Mouse (Mus musculus): Measurements from ENCODE around the gene Arel1. TPM values are rescaled to one million over a fixed set of nuclear protein-coding genes. Genes with fewer than 3 reads are reported as not detected.
A peak's percentile ranks its signal among the peaks of the same experiment; 100 is the strongest.

The Arel1 gene
- total RNA-seq, 4 experiments from 2014 or later = 48.3 to 63.3 (median 50.8) TPM

DNA sequence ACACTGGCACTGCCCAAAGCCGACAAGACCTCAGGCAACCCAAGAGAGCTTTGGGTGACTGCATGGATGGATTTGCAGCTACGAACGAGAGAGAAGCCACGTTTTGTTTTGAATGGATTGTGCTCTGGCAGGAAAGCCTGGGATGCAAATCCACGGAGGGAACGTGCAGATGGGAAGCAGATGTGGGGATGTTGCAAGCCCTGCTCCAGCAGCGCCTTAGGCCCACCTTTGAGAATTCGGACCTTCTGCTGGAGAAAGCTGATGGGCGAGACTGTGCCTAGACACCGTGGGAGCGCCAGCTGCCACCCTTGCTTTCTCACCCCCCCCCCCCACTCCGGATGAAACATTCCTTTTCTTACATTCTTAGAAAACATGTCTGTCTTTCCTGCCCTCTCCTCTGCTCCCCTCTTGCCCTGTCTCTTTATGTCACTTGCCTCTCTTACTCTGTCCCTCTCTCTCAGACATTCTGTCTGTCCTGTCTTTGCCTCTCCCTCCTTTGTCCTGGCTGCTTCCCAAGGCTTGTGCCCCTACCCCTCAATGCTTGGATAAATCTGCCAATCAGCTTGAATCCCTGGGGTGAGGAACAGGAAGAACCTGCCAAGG is 63.6 kb downstream of the Arel1 start:
- DNase-seq (ENCODE audit: low spot score) = peak; percentile 30

DNA sequence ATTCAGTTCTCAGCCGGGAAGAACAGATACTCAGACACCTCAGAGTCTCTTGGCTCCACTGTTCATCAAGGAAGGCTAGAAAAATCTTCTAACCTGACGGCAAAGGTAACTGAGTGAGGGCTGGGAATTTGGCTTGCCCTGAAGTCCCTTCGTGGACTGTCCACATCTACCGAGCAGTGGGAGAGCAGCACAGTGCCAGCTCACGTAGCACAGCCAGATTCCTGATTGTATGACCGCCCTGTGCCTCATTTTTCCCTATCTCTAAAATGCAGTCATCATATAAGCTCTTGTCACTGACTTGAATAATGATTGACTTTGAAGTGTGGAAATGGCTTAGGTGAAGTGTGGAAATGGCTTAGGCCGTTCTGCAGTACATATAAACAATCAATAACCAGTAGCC is 66.3 kb downstream of the Arel1 start:
- DNase-seq (ENCODE audit: low spot score) = no peak

DNA sequence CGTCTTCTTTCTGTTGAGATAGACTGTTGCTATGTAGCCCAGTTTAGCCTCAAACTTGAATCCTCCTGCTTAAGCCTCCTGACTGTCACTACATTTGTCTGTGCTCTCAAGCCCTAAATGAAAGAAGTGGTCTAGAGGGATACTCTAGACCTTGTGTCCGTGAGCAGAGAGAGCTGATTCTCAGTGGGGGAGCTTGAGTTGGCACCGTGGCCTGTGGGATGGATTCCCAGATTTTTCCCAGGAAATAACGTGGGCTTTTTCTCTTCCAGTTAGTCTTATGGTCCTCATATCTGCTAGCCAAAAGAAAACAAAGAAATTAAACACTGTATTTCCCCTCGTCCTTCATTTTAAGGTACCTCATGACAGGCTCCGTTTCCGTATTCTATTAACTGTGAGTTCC is 70.4 kb downstream of the Arel1 start:
- no peak for DNase-seq (ENCODE audit: low spot score)

- no peak for DNase-seq (ENCODE audit: low spot score)
Measured at GRCm38 (mm10) chr12:84897322-84897721, 73.4 kb downstream of the Arel1 start.

- DNase-seq (ENCODE audit: low spot score) = no peak
Measured at GRCm38 (mm10) chr12:84896235-84896634, 74.5 kb downstream of the Arel1 start.

DNA sequence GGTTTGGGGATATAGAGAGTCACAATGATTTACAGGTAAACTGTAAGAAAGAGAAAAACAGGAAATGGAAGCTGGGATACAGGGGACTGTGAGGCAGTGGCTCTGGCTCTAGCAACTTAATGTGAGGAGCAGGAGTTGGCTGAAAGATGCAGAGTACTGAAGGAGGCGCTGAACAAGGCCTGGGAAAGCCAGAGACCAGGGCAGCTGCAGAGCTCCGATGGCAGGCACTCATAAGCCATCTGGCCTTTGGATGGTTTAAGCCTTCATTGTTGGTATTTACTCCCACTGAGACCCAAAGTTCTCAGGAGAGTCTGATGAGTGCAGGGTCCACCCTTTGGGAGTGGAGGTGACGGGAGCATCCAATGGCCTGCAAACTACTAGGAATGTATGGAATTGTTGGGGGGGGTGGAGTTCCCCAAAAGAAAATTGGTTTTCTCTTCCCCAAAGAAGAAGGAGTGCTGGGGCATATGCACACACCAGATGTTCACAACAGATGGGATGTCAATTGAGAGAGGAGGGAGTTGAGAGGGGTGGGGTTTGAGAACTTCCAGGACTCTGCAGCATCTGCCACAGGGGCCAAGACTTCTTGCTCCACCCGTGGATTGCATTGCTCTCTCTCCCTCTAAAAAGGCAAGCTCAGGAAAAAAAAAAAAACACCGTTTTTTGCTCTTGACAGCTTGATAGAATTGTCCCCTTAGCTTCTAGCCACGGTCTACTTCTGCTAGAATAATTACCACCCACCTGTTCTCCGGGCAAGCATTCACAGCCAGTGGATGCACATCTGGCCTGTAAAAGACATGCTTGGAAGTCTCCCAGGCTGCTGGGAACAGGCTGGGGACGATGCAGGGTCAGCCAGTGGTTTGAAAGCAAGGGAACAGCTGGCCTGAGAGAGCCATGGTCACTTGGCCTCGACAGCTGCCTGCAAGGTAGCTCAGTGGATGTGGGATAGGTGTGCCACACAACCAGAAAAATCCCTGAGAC is 76.8 kb downstream of the Arel1 start:
- DNase-seq (ENCODE audit: low spot score) = peak; percentile 46

GRCm38 (mm10) chr12:84890289-84890688 is 80.4 kb downstream of the Arel1 start:
- no peak for DNase-seq (ENCODE audit: low spot score)

- DNase-seq (ENCODE audit: low spot score) = peak; percentile 39
Measured at GRCm38 (mm10) chr12:84885107-84885876, 85.4 kb downstream of the Arel1 start.

DNA sequence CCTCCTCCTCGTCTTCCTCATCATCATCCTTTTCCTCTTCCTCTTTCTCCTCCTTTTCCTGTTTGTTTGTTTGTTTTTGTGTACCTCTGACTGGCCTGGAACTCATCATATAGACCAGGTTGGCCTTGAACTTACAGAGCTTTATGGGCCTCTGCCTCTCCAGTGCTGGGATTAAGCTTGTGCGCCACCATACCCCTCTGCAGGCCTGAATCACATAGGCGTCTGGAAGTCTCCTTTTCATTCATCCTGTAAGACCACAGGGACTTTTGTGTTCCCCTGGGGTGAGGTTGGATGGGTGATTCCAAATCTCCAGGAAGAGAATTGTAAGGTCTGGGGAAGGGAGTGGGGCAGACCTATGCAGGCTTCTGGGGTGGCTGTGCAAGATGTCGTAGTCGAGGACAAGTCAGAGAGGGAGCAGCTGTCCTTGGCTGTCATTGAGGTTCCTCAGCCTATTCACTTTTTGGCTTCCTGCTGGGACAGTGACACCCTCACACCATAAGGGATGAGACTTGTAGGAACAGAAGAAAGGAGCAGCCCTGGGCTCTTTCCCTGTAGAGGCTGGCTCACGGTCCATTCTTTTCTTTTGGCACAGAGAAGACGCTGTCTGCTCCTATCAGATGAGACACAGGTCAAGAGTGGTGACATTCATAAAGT is 86.2 kb downstream of the Arel1 start:
- DNase-seq (ENCODE audit: low spot score) = no peak

DNA sequence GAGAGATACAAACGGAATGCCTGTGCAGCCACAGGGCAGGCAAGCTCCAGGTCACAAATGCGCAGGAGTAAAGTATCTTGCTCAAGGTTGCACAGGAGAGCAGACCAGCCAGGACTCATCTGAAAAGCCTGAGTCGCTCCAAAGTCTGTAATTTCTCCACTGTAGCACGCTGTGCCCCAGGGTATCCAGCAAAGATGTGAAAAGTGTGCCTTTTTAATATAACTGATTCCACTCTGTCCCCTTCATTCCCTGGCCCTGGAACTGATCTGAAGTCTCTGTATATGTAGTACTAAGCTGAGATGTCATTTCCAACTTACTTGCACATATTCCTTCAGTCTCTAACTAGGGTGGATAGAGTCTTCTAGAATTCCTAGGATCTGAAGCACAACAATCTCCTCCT is 87.9 kb downstream of the Arel1 start:
- no peak for DNase-seq (ENCODE audit: low spot score)

- no peak for DNase-seq (ENCODE audit: low spot score)
Measured at GRCm38 (mm10) chr12:84880091-84880490, 90.6 kb downstream of the Arel1 start.

DNA sequence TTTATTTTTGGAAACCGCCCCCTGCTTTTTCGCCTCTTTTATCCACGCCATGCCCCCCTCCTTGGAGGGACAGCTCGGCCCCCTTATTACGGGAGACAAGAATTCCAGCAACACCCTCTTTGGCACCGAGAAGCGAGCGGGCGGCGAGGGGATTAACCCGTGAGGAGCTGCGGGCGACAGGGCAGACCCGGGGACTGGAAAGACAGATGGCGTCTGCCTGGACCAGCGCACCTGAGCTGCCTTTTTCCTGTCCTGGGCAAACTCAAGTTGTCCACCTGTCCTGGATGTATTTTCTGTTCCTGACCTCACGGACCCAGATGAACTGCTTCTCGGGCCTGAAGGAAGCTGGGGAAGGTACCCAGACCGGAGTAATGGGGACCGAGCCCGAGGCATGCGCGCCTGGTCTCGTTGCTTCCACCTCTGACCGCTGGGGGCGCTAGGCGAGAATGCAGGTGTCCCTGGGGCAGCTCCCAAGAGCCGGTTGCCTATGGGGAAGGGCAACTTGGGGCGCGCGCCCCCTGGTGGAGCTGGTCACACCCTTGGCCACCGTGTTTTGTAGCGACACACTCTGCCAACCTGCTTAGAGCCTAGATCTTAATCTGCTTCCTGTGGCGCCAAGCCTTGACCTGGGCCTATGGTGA is 94.1 kb downstream of the Arel1 start, which contains the start of gene Ltbp2:
TSS of gene Ltbp2 (minus strand) at position 52 of the 641 bp plus-strand sequence.
- DNase-seq (ENCODE audit: low spot score) = peak; percentile 54

GRCm38 (mm10) chr12:84875761-84876480 is 94.8 kb downstream of the Arel1 start:
- DNase-seq (ENCODE audit: low spot score) = no peak

DNA sequence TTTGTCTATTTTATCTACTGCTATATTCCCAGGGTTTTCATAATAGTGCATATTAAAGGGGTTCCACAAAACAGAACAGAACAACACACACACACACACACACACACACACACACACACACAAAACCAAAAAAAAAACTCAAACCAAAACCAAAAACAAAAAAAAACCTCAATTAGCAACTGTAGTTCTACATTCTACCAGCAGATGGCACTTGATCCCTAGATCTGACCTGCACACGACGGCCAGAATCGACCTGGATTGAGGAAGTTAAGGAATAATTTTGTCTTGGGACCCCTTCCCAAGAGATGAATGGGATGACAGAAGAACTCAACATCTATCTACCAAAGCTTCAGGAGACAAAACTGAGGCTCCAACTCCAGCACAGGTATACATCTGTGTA is 97.3 kb downstream of the Arel1 start:
- no peak for DNase-seq (ENCODE audit: low spot score)

- no peak for DNase-seq (ENCODE audit: low spot score)
Measured at GRCm38 (mm10) chr12:84872310-84872709, 98.4 kb downstream of the Arel1 start.

Other genes with a start within 250 kb of the Arel1 start
- 10 to 100 TPM; 26.1 to 29.6 (median 26.9) TPM for gene Npc2, start 197.7 kb downstream of the Arel1 start, total RNA-seq (2022)
- gene Isca2, start 197.6 kb downstream of the Arel1 start, total RNA-seq (2022) = 100 to 1,000 TPM in 1 of 4 experiments, 10 to 100 TPM in 3; 89.1 to 116 (median 94.9) TPM
- 1 to 10 TPM in 3 of 4 experiments, under 1 TPM in 1; 0.88 to 1.1 (median 1.1) TPM for gene Ltbp2, start 94.4 kb downstream of the Arel1 start, total RNA-seq (2022)
- 10 to 100 TPM; 36.3 to 41.1 (median 40.7) TPM for gene Fcf1, start within 50 bp of the Arel1 start, total RNA-seq (2022)
- 10 to 100 TPM; 26.6 to 30.4 (median 29.7) TPM for gene Ylpm1, start 25.4 kb upstream of the Arel1 start, total RNA-seq (2022)
- gene Prox2, start 139.9 kb upstream of the Arel1 start, total RNA-seq (2022) = 1 to 10 TPM; 1.1 to 3.0 (median 1.8) TPM
- gene Dlst, start 139.9 kb upstream of the Arel1 start, total RNA-seq (2022) = 100 to 1,000 TPM; 715 to 820 (median 788) TPM
- gene Rps6kl1, start 180.4 kb upstream of the Arel1 start, total RNA-seq (2022) = 1 to 10 TPM; 1.7 to 3.5 (median 2.8) TPM
- 1 to 10 TPM; 3.7 to 5.1 (median 4.1) TPM for gene Pgf, start 206.9 kb upstream of the Arel1 start, total RNA-seq (2022)
- gene Eif2b2, start 248.6 kb upstream of the Arel1 start, total RNA-seq (2022) = 10 to 100 TPM; 39.5 to 50.6 (median 45.2) TPM

Measured in heart, adult 8-10 months (tissue).